Comparison of ENCODE assay signal across 1 mouse cellular context in genomic region chr6:99191636-99192137, GRCm38 (mm10).
TF ChIP-seq lines count a peak whose summit lies in the region.

No protein-coding gene starts in this region.

TF ChIP-seq in CH12.LX, 34 proteins besides CTCF, POLR2A, EP300 and RAD21 (continued from another document):
- TF ChIP-seq MEF2A (IDR thresholded peaks at IDR 0.05; ENCODE audit: borderline replicate concordance, low read depth, low read length) = peak; percentile 62
- no peak for TF ChIP-seq JUND (conservative IDR thresholded peaks at IDR 0.05; ENCODE audit: low read depth, low read length)
- peak; percentile 77; the same call in 1 of the 2 replicates for TF ChIP-seq MYC (IDR thresholded peaks at IDR 0.05; ENCODE audit: low read depth, low read length)
